Mouse (Mus musculus): ENCODE results near the gene Kif6.

DNA sequence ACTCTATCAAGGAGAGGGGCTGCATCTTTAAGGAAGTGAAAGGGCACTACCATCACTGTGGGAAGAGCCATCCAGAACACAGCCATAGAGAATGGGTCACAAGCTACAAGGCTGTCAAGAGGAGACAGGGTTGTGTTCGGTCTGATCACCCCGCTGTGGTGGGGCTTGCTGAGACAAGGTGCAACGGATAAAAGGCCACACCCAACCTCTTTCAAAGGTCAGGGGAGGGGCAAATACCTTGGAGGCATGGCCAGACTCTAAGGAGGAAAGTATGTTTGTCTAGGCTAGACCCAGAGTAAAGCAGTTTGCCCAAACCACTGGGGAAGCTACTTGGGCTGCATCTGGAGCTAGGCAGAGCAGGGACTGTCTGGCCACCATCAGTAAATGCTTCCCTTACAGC is 318.9 kb downstream of the Kif6 start:
- no peak for TF ChIP-seq CTCF (IDR thresholded peaks at IDR 0.05; ENCODE audit: low read depth, low read length)
- TF ChIP-seq GATA1 (IDR thresholded peaks at IDR 0.05; ENCODE audit: borderline replicate concordance, low read length): no peak
